Mouse (Mus musculus): ENCODE measurements around the gene Thpo. TPM values are rescaled to one million over a fixed set of nuclear protein-coding genes. Genes with fewer than 3 reads are reported as not detected.

Gene Thpo
- polyA plus RNA-seq, 1 experiment from 2014 or later: 2.9 TPM

- no peak for ATAC-seq
- H3K4me1 ChIP-seq (ENCODE audit: control insufficient read depth, insufficient read depth, low read length): peaks cover 15% of the 10 kb centered on the region
- H3K27ac ChIP-seq (ENCODE audit: low read length): no peak overlapping the region
- no peaks in the 10 kb centered on the region for H3K9me3 ChIP-seq (ENCODE audit: control insufficient read depth, low read length)
- WGBS: 85% methylated on average over 4 of the region's 4 CpGs
- no peaks in the 10 kb centered on the region for H3K27me3 ChIP-seq (replicated peaks; ENCODE audit: control insufficient read depth, insufficient read depth, low read length)
- no peak overlapping the region for H3K4me3 ChIP-seq (ENCODE audit: low read length)
- no peak overlapping the region for H3K9ac ChIP-seq (ENCODE audit: low read depth, low read length)
- H3K36me3 ChIP-seq (ENCODE audit: control insufficient read depth, insufficient read depth, low read length): peaks cover 8% of the 10 kb centered on the region
- no peak overlapping the region for H3K4me2 ChIP-seq (ENCODE audit: low read depth, low read length)
Measured at GRCm38 (mm10) chr16:20710810-20711209, 23.5 kb downstream of the Thpo start.

- H3K4me1 ChIP-seq (ENCODE audit: control insufficient read depth, insufficient read depth, low read length): peaks cover 15% of the 10 kb centered on the region
- no peak for ATAC-seq
- WGBS: 92% methylated on average over 11 of the region's 11 CpGs
- no peak overlapping the region for H3K9ac ChIP-seq (ENCODE audit: low read depth, low read length)
- H3K36me3 ChIP-seq (ENCODE audit: control insufficient read depth, insufficient read depth, low read length): peaks cover 8% of the 10 kb centered on the region
- no peak overlapping the region for H3K4me2 ChIP-seq (ENCODE audit: low read depth, low read length)
- H3K27me3 ChIP-seq (replicated peaks; ENCODE audit: control insufficient read depth, insufficient read depth, low read length): no peaks in the 10 kb centered on the region
- no peaks in the 10 kb centered on the region for H3K9me3 ChIP-seq (ENCODE audit: control insufficient read depth, low read length)
- no peak overlapping the region for H3K4me3 ChIP-seq (ENCODE audit: low read length)
- no peak overlapping the region for H3K27ac ChIP-seq (ENCODE audit: low read length)
Measured at GRCm38 (mm10) chr16:20710370-20710769, 23.9 kb downstream of the Thpo start.

GRCm38 (mm10) chr16:20708939-20709734 lies 25.2 kb downstream of the Thpo start:
- no peaks in the 10 kb centered on the region for H3K27me3 ChIP-seq (replicated peaks; ENCODE audit: control insufficient read depth, insufficient read depth, low read length)
- no peak overlapping the region for H3K9ac ChIP-seq (ENCODE audit: low read depth, low read length)
- 76% methylated on average over 19 of the region's 19 CpGs for WGBS
- no peak overlapping the region for H3K4me2 ChIP-seq (ENCODE audit: low read depth, low read length)
- no peak for ATAC-seq
- H3K4me1 ChIP-seq (ENCODE audit: control insufficient read depth, insufficient read depth, low read length): peaks cover 4% of the 10 kb centered on the region; the same call in 1 of the 2 replicates
- H3K4me3 ChIP-seq (ENCODE audit: low read length): no peak overlapping the region
- peaks cover 8% of the 10 kb centered on the region for H3K36me3 ChIP-seq (ENCODE audit: control insufficient read depth, insufficient read depth, low read length)
- H3K27ac ChIP-seq (ENCODE audit: low read length): no peak overlapping the region
- H3K9me3 ChIP-seq (ENCODE audit: control insufficient read depth, low read length): no peaks in the 10 kb centered on the region

GRCm38 (mm10) chr16:20708220-20708938 lies 25.9 kb downstream of the Thpo start:
- H3K4me2 ChIP-seq (ENCODE audit: low read depth, low read length): no peak overlapping the region
- no peak overlapping the region for H3K4me3 ChIP-seq (ENCODE audit: low read length)
- no peaks in the 10 kb centered on the region for H3K4me1 ChIP-seq (ENCODE audit: control insufficient read depth, insufficient read depth, low read length)
- no peak for ATAC-seq
- H3K36me3 ChIP-seq (ENCODE audit: control insufficient read depth, insufficient read depth, low read length): peaks cover 8% of the 10 kb centered on the region
- H3K9me3 ChIP-seq (ENCODE audit: control insufficient read depth, low read length): no peaks in the 10 kb centered on the region
- H3K27ac ChIP-seq (ENCODE audit: low read length): no peak overlapping the region
- 94% methylated on average over 21 of the region's 21 CpGs for WGBS
- H3K9ac ChIP-seq (ENCODE audit: low read depth, low read length): no peak overlapping the region
- no peaks in the 10 kb centered on the region for H3K27me3 ChIP-seq (replicated peaks; ENCODE audit: control insufficient read depth, insufficient read depth, low read length)

- Histone ChIP-seq H3K4me2 (ENCODE audit: low read depth, low read length) (no peak overlapping the region), H3K9ac (ENCODE audit: low read depth, low read length) (no peak overlapping the region), H3K4me1 (ENCODE audit: control insufficient read depth, insufficient read depth, low read length) (peaks cover 12% of the 10 kb centered on the region), H3K4me3 (ENCODE audit: low read length) (no peak overlapping the region), H3K9me3 (ENCODE audit: control insufficient read depth, low read length) (no peaks in the 10 kb centered on the region), H3K36me3 (ENCODE audit: control insufficient read depth, insufficient read depth, low read length) (peaks cover 5% of the 10 kb centered on the region; the same call in 1 of the 2 replicates), H3K27ac (ENCODE audit: low read length) (no peak overlapping the region), H3K27me3 (replicated peaks; ENCODE audit: control insufficient read depth, insufficient read depth, low read length) (no peaks in the 10 kb centered on the region)
- ATAC-seq: no peak
- WGBS: 90% methylated on average over 2 of the region's 2 CpGs
Measured at GRCm38 (mm10) chr16:20706407-20707055, 27.8 kb downstream of the Thpo start.

- peaks cover 5% of the 10 kb centered on the region; the same call in 1 of the 2 replicates for H3K36me3 ChIP-seq (ENCODE audit: control insufficient read depth, insufficient read depth, low read length)
- WGBS: 86% methylated on average over 3 of the region's 3 CpGs
- no peaks in the 10 kb centered on the region for H3K27me3 ChIP-seq (replicated peaks; ENCODE audit: control insufficient read depth, insufficient read depth, low read length)
- H3K9ac ChIP-seq (ENCODE audit: low read depth, low read length): no peak overlapping the region
- H3K27ac ChIP-seq (ENCODE audit: low read length): no peak overlapping the region
- ATAC-seq: no peak
- no peaks in the 10 kb centered on the region for H3K9me3 ChIP-seq (ENCODE audit: control insufficient read depth, low read length)
- H3K4me1 ChIP-seq (ENCODE audit: control insufficient read depth, insufficient read depth, low read length): peaks cover 14% of the 10 kb centered on the region
- no peak overlapping the region for H3K4me2 ChIP-seq (ENCODE audit: low read depth, low read length)
- no peak overlapping the region for H3K4me3 ChIP-seq (ENCODE audit: low read length)
Measured at GRCm38 (mm10) chr16:20705786-20706185, 28.5 kb downstream of the Thpo start.

- Histone ChIP-seq H3K4me1 (ENCODE audit: control insufficient read depth, insufficient read depth, low read length) (peaks cover 14% of the 10 kb centered on the region), H3K27me3 (replicated peaks; ENCODE audit: control insufficient read depth, insufficient read depth, low read length) (no peaks in the 10 kb centered on the region), H3K36me3 (ENCODE audit: control insufficient read depth, insufficient read depth, low read length) (peaks cover 5% of the 10 kb centered on the region; the same call in 1 of the 2 replicates), H3K9ac (ENCODE audit: low read depth, low read length) (no peak overlapping the region), H3K27ac (ENCODE audit: low read length) (no peak overlapping the region), H3K4me3 (ENCODE audit: low read length) (no peak overlapping the region), H3K4me2 (ENCODE audit: low read depth, low read length) (no peak overlapping the region), H3K9me3 (ENCODE audit: control insufficient read depth, low read length) (no peaks in the 10 kb centered on the region)
- no peak for ATAC-seq
- WGBS: 88% methylated on average over 6 of the region's 6 CpGs
Measured at GRCm38 (mm10) chr16:20703699-20704400, 30.5 kb downstream of the Thpo start.

GRCm38 (mm10) chr16:20703071-20703470 lies 31.2 kb downstream of the Thpo start:
- Histone ChIP-seq H3K27ac (ENCODE audit: low read length) (no peak overlapping the region), H3K4me1 (ENCODE audit: control insufficient read depth, insufficient read depth, low read length) (peaks cover 14% of the 10 kb centered on the region), H3K36me3 (ENCODE audit: control insufficient read depth, insufficient read depth, low read length) (peaks cover 3% of the 10 kb centered on the region; the same call in 1 of the 2 replicates), H3K4me3 (ENCODE audit: low read length) (no peak overlapping the region), H3K4me2 (ENCODE audit: low read depth, low read length) (no peak overlapping the region), H3K27me3 (replicated peaks; ENCODE audit: control insufficient read depth, insufficient read depth, low read length) (no peaks in the 10 kb centered on the region), H3K9me3 (ENCODE audit: control insufficient read depth, low read length) (no peaks in the 10 kb centered on the region), H3K9ac (ENCODE audit: low read depth, low read length) (no peak overlapping the region)
- ATAC-seq: no peak
- 91% methylated on average over 10 of the region's 10 CpGs for WGBS

GRCm38 (mm10) chr16:20702522-20702893 lies 31.8 kb downstream of the Thpo start:
- Histone ChIP-seq H3K4me2 (ENCODE audit: low read depth, low read length) (no peak overlapping the region), H3K4me1 (ENCODE audit: control insufficient read depth, insufficient read depth, low read length) (peaks cover 14% of the 10 kb centered on the region), H3K4me3 (ENCODE audit: low read length) (no peak overlapping the region), H3K9me3 (ENCODE audit: control insufficient read depth, low read length) (no peaks in the 10 kb centered on the region), H3K27ac (ENCODE audit: low read length) (no peak overlapping the region), H3K9ac (ENCODE audit: low read depth, low read length) (peak overlapping the region; percentile 48), H3K36me3 (ENCODE audit: control insufficient read depth, insufficient read depth, low read length) (0 out of 2 replicates have a peak, but pooled peaks cover under 1% of the 10 kb centered on the region), H3K27me3 (replicated peaks; ENCODE audit: control insufficient read depth, insufficient read depth, low read length) (no peaks in the 10 kb centered on the region)
- peak; percentile 66 for ATAC-seq
- WGBS: 14% methylated on average over 8 of the region's 8 CpGs
